Mouse (Mus musculus) heart, postnatal 0 days (tissue): ENCODE data around the gene Olfr1359.

Source experiments
- CTCF ChIP-seq: IDR thresholded peaks from 2 replicates; pipeline ENCODE4 v1.5.1; 2016; ENCODE audit warnings: antibody characterized with exemption, control low read depth, low read depth
- EP300 ChIP-seq: IDR thresholded peaks from 2 replicates; pipeline ENCODE4 v1.6.1; 2016; ENCODE audit warnings: antibody characterized with exemption, low read depth

DNA sequence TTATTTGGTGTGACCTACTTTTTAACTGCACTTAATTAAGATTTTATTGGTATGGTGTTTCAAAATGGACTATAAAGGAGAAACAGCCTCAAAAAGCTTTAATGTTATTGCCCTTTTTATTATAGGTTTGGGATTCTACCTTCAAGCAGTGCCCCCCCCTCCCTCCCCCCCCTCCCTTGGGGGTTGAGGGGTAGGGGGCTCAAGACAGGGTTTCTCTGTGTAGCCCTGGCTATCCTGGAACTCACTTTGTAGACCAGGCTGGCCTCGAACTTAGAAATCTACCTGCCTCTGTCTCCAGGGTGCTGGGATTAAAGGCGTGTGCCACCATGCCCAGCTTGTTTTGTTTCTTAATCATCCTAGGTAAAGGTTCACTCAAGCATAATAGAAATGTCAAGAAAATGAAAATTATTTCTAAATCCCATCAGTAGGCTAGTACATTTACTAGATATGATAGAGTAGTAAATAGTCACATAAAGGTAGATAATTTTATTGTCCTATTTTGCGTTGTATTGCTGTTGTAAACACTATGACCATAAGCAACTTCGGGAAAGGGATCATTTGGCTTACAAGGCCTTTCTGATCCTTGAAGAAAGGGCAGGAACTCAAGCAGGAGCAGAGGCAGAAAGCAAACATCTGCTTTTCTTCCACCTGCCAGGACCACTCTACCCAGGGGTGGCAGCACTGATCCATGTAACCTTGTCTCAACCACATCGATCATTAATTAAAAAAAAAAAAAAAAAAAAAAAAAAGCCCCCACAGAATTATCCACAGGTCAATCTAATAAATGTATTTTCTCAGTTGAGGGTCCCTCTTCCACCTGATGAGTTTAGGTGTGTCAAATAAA, 25.3 kb downstream of the Olfr1359 start:
- TF ChIP-seq CTCF (no peak), EP300 (no peak)
